Mouse (Mus musculus): ENCODE data around the gene Daxx.
"Not testable (repeated sequence)": the region's sequence is repeated elsewhere in the genome, so short reads cannot be mapped to it uniquely, and the experiment has no call there.

Daxx gene

DNA sequence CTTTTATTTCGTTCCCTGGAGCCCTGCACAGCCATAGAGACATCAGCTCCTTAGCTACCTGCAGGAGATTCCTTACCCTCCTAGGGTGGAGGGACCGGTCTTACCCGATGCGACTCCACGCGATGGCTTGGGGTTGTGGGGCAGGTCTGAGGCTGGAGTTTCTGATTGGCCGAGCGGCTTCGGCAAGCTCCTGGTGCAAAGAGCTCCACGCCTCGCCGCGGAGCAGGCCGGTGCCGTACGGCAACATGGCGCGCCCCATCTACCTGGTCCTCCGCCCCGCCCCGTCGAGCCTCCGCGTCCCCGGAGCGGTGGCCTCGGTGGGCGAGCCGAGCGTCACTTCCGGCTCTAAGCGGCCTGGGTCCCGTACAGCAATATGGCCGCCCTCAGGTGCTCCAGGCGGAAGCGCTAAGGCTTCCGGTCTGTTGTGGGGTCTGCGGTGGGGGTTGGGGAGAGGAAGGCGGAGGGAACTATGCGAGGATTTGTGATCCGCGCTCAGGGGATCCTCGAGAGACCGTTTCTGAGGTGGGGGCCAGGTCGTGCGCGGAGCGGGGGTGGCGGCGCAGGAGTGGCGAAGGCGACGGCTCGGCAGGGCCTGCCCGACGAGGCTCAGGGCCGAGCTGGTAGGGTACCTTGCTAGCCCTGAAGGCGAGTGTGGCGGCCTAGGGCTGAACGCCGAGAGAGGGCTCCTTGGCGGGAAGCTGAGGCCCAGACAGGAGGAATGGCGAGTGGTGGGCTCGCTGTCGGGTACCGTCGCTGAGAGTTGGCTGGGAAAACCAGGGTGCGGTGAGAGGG, at the start of gene Daxx:
TSS of gene Daxx (plus strand) at position 338 of the 792 bp plus-strand sequence.
- peak; percentile 98 for DNase-seq (ENCODE audit: low spot score)

GRCm38 (mm10) chr17:33865330-33866030, 43.7 kb upstream of the Daxx start:
- DNase-seq (ENCODE audit: low spot score), result peak; percentile 60

DNA sequence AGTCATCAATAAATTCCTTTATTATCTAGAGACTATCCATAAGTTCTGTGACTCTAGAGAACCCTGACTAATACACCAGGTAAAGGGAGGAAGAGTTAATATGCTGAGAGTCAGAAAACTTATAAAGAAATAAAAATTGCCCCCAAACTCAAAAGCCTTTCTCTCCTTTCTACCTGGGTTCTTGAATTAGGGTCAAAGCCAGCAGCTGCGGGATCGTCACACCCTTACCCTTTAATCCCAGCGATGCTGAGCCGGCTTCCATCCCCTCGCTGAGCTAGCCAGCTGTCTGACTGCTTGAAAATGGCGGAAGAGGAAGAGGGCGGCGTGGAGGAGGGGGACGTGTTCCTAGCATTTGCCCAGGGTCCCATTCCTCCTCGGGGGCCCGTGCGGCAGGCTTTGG, 35.7 kb upstream of the Daxx start, which contains the start of gene Gm7029:
TSS of gene Gm7029 (plus strand) at position 301 of the 400 bp plus-strand sequence.
- not testable (repeated sequence) for DNase-seq (ENCODE audit: low spot score)

DNA sequence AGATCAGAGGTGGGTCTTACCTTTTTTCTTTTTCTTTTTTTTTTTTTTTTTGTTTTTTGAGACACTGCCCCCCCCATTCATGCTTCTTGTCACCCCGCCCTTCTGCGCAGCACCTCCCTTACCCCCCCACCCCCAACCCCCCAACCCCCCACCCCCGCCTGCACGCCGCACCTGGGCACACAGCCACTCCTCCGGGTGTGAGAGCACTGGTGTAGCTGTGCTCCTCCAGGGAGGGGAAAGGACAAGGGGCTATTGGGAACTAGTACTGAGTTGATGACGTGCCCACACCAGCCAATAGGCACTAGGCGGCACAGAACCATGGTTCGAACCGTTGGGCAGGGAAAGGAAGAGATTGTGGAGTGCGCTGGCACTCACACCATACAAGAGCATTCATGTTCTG, 34.8 kb upstream of the Daxx start:
- DNase-seq (ENCODE audit: low spot score), result no peak

DNA sequence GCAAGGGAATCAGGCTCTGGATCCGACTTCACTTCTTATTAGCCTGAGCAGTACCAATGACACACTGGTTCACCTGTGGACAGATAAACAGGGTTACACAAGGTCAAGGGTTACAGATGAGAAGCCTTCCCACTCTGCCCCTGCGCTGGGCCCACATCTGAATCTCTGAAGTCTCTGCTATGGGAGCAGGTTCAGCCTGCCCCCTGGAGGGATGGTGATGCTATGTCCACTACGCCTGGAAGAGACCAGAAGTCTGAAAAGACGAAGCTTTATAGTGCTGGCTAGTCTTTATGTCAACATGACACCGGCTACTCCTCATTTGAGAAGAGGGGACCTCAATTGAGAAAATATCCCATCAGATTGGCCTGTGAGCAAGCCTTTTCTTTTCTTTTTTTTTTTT, 33.4 kb upstream of the Daxx start:
- DNase-seq (ENCODE audit: low spot score), result not testable (repeated sequence)

DNA sequence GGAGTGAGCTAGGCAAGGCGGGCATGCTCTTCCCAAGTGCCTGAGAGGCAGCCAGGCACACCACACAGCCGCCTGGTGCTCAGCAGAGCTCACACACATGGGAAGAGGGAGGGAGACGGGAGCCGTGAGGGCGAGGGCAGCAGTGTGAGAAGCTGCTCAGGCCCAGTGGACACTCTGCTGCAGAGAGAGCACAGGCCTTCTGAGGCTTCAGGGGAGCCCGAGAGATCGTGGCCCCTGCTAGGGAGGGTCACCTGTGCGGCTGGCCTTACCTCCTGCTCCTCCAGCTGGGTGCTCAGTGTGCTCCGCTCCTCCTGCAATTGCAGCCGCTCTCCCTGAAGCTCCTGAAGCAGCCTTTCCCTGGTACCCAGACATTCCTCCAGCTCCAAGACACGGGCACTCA, 24.9 kb upstream of the Daxx start:
- not testable (repeated sequence) for DNase-seq (ENCODE audit: low spot score)

DNA sequence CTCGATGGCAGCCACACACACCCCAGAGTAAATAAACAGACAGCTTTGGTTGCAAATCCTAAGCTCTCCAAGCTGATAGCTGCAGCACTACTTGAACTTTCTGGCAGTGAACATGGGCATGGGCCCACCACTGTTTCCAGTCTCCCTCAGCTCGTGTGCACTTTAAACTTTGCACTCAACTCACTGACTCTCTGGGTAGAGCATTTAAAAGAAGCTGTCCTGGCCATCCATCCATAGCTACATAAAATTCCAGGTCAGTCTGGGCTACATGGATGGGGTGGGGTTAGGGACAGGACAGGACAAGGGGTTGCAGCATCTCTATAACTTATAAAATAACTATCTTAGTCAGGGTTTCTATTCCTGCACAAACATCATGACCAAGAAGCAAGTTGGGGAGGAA, 21.4 kb upstream of the Daxx start:
- DNase-seq (ENCODE audit: low spot score), result not testable (repeated sequence)

GRCm38 (mm10) chr17:33888230-33888629, 21.0 kb upstream of the Daxx start:
- DNase-seq (ENCODE audit: low spot score), result not testable (repeated sequence)

GRCm38 (mm10) chr17:33889941-33890532, 19.2 kb upstream of the Daxx start:
- DNase-seq (ENCODE audit: low spot score), result not testable (repeated sequence)

- DNase-seq (ENCODE audit: low spot score), result peak; percentile 100
Observed at GRCm38 (mm10) chr17:33890533-33891059, 18.6 kb upstream of the Daxx start, which contains the start of gene Kifc1. Kifc1 (minus strand) TSS chr17:33890661.

DNA sequence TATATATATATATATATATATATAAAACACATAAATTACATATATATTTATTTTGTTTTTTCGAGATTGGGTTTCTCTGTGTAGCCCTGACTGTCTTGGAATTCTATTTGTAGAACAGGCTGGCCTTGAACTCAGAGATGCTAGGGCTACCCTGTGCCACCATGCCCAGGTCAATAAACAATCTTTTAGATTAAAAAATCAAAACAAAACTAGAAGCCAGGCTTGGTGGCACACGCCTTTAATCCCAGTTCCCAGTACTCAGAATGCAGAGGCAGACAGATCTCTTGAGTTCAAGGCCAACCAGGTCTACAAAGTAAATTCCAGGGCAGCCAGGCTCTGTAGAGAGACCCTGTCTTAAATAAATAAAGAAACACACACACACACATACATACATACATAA, 17.9 kb upstream of the Daxx start:
- no peak for DNase-seq (ENCODE audit: low spot score)

DNA sequence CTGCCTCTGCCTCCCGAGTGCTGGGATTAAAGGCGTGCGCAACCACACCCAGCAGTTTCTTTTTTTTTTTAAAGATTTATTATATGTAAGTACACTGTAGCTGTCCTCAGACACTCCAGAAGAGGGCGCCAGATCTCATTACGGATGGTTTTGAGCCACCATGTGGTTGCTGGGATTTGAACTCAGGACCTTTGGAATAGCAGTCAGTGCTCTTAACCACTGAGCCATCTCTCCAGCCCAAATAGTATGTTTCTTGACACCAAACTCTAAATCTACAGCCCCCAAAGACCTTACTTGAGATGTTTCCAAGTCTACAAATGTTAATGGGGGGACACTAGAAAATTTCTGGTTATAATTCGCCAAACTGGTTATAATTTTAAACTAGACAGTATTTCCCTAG, 17.3 kb upstream of the Daxx start:
- DNase-seq (ENCODE audit: low spot score), result not testable (repeated sequence)

DNA sequence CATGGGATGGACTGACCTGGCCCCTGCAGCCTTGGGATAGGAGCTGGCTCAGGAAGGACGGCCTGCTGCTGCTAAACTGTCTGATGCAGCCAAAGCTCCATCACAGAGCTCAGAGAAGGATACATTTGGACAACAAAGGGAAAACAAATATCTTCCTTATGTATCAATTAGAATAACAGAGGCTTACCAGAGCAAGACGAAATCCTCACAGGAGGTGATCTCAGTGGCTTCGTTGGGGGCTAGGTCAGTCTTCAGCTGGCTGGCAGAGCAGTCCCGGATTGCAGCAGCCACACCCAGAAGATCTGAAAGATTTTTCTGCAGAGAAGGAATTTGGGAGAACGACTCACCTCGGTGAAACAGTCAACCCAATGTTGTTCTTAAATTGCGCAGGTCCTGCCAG, 16.8 kb upstream of the Daxx start:
- no peak for DNase-seq (ENCODE audit: low spot score)

DNA sequence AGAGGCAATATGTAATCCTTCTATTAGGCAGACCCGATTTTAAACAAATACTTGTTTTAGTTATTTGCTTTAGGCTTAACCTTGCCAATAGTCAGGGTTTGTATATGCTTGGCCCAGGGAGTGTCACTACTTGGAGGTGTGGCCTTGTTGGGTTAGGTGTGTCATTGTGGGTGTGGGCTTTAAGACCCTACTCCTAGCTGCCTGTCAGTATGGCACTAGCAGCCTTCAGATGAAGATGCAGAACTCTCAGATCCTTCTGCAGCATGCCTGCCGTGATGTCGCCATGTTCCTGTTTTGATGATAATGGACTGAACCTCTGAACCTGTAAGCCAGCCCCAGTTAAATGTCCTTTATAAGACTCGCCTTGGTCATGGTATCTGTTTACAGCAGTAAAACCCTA, 16.2 kb upstream of the Daxx start:
- not testable (repeated sequence) for DNase-seq (ENCODE audit: low spot score)

DNA sequence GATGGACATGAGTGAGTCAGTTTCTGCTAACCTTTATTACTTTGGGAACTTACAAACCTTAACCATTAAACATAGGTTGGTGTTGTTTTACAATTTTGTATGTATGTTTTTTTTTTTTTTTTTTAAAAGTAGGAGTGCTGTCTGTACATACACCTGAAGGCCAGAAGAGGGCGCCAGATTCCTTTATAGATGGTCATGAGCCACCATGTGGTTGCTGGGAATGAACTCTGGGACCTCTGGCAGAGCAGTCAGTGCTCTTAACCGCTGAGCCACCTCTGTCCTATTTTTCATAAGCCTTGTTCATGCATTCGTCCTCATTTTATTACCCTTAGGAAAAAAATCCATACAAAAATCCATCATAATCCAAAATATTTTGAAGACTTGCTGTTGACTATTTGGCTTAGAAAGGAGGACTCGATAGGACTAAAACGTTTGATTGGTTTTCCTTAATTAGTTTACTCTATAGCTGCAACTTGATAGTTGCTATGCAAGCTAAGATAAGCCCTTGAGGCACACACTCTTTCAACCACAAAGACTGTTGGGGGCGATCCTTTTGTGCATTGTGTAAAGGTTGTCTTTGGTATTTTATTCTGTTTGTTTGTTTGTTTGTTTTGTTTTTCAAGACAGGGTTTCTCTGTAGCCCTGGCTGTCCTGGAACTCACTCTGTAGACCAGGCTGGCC, 12.0 kb upstream of the Daxx start:
- peak; percentile 48 for DNase-seq (ENCODE audit: low spot score)

DNA sequence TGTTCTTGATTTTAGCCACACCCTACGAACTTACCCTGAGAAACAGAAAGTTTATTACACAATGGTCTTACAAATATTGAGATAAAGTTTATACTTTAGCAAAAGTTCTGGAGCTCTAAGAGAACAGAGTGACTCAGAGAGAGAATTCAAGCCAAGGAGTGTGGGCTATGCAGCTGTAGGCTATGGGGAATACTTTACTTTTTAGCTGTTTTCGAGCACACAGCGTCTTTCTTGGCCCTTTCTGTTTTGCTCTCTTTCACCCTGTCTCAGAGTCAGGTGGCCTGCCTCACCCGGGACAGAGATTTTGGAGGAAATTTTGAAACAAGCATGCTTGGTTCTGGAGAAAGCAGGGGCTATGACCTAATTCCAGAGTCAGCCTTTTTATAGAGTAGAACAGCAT, 11.0 kb upstream of the Daxx start:
- not testable (repeated sequence) for DNase-seq (ENCODE audit: low spot score)

DNA sequence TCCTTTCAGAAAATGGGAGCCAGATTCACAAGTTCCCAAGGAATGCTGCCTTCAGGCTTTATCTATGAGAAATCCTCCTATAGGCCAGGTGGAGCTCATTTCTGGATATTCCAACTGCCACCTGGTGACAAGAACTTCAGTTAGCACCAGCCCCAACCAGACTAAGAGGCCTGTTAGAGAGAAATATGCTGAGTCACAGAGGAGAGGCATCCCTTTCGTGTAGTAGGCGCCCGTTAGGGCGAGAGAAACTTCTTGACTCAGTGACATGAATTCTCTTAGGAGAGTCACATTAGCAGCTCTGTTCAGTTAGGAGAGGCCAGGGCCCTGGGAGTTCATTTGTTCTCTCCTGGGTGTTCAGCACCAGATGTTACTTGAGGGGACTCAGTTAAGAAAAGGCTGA, 9.6 kb upstream of the Daxx start:
- no peak for DNase-seq (ENCODE audit: low spot score)

DNA sequence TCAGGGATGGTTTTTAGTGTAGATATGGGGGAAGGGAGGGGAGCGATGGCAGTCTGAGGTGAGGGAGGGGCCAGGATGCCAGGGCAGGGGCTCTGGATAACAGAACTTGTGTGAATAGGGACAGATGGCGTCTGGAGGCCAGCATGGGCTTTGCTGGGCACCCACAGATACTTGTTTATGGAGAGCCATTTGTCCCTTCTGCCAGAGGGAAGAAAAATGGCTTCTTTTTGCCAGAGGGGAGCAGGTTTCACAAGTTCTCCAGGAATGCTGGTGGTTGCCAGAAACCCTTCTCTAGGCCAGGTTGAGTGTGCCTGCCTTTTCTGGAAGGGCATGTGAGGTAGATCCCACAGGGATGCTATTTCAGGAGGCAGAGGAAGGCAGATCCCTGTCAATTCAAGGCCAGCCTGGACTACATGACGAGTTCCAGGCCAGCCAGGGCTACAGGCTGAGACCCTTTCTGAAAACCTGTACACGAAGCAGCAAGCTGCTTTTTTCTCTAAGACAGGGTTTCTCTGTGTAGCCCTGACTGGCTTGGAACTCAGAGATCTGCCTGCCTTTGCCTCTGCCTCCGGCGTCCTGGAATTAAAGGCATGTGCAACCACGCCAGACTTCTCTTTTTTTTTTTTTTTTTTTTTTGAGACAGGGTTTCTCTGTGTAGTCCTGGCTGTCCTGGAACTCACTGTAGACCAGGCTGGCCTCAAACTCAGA, 8.8 kb upstream of the Daxx start:
- no peak for DNase-seq (ENCODE audit: low spot score)

DNA sequence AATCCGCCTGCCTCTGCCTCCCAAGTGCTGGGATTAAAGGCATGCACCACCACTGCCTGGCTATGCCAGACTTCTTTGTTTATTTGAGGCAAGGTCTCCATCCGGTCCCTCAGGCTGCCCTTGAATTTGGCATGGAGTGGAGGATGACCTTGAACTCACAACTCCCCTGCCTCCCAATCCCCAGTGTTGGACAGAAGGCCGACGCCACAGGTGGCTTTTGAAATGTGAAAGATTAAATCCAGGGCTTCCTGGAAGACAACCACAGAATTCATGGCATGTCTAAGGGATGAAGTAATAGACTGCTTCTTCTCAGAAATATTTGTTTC, 8.3 kb upstream of the Daxx start:
- DNase-seq (ENCODE audit: low spot score), result no peak

GRCm38 (mm10) chr17:33901653-33902052, 7.6 kb upstream of the Daxx start:
- DNase-seq (ENCODE audit: low spot score), result no peak

DNA sequence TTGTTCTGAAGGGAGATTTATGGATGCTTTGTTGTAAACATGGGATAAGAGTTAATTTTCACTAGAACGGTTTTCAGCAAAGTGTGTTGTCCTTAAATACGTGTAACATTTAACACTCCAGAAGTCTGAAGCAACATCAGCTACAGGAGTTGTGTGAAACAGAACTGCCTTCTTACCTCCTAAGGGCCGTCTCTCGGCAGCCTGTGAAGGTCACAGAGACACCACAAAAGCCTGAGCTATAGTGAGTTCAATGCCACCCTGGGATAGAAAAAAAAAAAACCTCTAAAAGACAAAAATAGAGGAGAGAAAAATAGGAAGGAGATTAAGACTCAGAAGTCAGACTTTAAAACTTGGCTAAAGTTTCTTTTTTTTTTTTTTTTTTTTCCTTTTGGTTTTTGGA, 7.1 kb upstream of the Daxx start:
- DNase-seq (ENCODE audit: low spot score), result no peak

- DNase-seq (ENCODE audit: low spot score), result no peak
Observed at GRCm38 (mm10) chr17:33902491-33902890, 6.7 kb upstream of the Daxx start.

Measured in lung, postnatal 25 days (tissue).